Mouse (Mus musculus): Measurements from ENCODE around the gene Gm4884. TPM values are rescaled to one million over a fixed set of nuclear protein-coding genes. Genes with fewer than 3 reads are reported as not detected.
"Not testable (repeated sequence)": the region's sequence is repeated elsewhere in the genome, so short reads cannot be mapped to it uniquely, and the experiment has no call there.

Gene Gm4884
- not detected in 2 replicates for polyA plus RNA-seq (2016; fragmentation: Nextera tagmentation; extraction: Ambion mirVana)

DNA sequence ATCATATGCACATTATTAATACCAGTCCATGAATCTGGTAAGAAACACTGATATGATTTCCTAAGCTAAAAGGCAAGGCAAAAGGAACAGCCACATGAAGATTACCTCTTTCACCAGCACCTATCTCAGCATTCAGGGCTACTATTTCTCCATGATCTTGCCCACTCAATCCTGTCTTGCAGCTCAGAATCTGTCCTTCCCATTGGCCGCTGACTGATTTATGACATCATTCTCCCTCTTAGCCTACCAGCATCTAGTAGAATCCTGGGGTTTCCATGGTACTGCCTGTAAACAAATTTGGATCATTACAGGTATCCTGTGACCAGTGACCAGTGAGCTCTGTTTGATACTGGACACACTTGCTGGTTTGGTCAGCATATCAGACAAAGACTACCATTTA, at the start of gene Gm4884:
Gene Gm4884, plus strand, starts transcription at position 301 of the 400 bp plus-strand sequence.
- not testable (repeated sequence) for H3K4me1 ChIP-seq; DNase-seq (ENCODE audit: low spot score)

DNA sequence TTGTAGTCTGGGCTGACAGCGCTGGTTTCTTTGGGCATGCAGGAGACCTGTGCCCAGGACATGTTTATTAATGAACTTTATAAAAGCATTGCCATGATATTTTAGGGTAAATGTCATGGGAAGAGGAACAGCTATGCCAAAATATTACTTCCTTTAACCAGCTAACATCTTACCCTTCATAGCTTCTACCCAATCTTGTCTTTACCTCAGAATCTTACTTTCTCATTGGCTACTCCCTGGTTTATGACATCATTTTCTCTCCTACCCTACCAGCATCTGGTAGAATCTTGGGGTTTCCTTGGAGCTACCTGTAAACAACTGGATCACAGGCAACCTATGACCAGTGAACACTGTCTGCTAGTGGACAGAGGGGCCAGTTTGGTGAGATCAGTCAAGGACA, 45.3 kb upstream of the Gm4884 start, which contains the start of gene 4930433I11Rik:
Gene 4930433I11Rik, plus strand, starts transcription at position 301 of the 400 bp plus-strand sequence.
- 78% methylated on average over 1 of the region's 1 CpGs for WGBS

More for the DNA sequence above, at the start of gene Gm4884:
- H3K27ac ChIP-seq; H3K27me3 ChIP-seq (ENCODE audit: low read depth, poor library complexity, severe bottlenecking); H3K36me3 ChIP-seq; H3K9me3 ChIP-seq (replicated peaks); H3K4me3 ChIP-seq: not testable (repeated sequence)
- WGBS = 89% methylated on average over 1 of the region's 1 CpGs

DNA sequence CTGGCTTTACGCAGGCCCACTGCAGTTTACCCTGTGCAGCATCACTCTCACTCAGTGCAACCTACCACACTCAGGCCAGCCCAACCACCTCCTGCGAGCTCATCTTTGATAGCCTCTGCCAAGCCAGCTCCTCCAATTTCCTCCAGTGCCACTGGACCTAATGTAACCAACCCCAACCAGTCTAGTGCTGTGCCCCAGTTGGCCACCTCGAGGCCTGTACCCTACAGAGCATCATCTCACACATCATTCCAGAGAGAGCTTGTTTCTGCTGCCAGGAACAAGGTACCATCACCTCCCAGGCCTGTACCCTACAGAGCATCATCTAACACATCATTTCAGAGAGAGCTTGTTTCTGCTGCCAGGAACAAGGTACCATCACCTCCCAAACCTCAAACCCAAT, 11.5 kb downstream of the Gm4884 start:
- WGBS = 83% methylated on average over 3 of the region's 3 CpGs
- not testable (repeated sequence) for H3K4me3 ChIP-seq; H3K27me3 ChIP-seq (ENCODE audit: low read depth, poor library complexity, severe bottlenecking); H3K36me3 ChIP-seq; H3K27ac ChIP-seq; DNase-seq (ENCODE audit: low spot score); H3K9me3 ChIP-seq (replicated peaks); H3K4me1 ChIP-seq

More for the DNA sequence above, 45.3 kb upstream of the Gm4884 start, which contains the start of gene 4930433I11Rik:
- no peaks in the 10 kb centered on the region for H3K36me3 ChIP-seq
- no peak within 1 kb of the TSS for H3K27ac ChIP-seq
- H3K4me3 ChIP-seq = no peak within 1 kb of the TSS
- DNase-seq (ENCODE audit: low spot score) = no peak
- H3K9me3 ChIP-seq (replicated peaks) = no peaks in the 10 kb centered on the region
- no peaks in the 10 kb centered on the region for H3K27me3 ChIP-seq (ENCODE audit: low read depth, poor library complexity, severe bottlenecking)
- no peaks in the 10 kb centered on the region for H3K4me1 ChIP-seq

Other genes starting within 250 kb of the Gm4884 start
- 1.6 and 1.8 TPM in 2 replicates for gene Vstm2b, start 134.4 kb upstream of the Gm4884 start, polyA plus RNA-seq (2016; fragmentation: Nextera tagmentation; extraction: Ambion mirVana)
- gene 4930433I11Rik, start 45.2 kb upstream of the Gm4884 start, polyA plus RNA-seq (2016; fragmentation: Nextera tagmentation; extraction: Ambion mirVana) = not detected in 2 replicates
- not detected in 2 replicates for gene Gm5592, start 121.1 kb downstream of the Gm4884 start, polyA plus RNA-seq (2016; fragmentation: Nextera tagmentation; extraction: Ambion mirVana)